Mouse (Mus musculus): Measurements from ENCODE around the gene Enpep.

DNA sequence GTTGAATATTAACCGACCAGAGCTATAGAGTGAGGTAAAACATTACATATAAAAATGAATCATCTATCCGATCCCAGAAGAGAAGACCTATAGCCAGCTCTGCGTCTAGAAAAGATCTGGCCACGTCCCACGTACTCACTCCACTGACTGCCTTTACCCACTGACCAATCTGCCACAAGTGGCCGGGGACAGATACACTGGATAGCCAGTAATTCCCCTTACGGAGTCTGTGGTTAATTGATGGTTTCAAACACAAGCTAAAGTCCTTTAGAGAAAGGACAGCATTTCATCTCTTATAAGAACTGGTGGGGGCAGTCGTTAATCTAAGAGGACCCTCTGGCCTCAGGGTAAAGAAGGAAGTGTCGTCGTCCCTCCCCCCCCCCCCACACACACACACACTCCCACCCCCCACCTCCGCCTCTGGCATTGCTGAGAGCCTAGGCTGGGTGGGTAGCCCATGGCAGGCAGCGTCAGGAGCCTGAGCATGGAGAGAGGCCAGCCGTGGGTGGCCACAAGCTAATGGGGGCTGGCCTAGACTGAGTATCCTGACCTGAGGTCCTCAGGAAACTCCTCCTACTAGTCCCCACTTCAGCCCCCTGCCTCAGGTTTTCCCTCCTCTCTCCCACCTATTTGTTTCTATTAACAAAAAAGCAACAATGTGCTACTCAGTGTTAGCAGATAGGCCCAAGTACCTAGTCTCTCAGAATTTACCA lies 106.8 kb downstream of the Enpep start:
- TF ChIP-seq HCFC1 (IDR thresholded peaks at IDR 0.05; ENCODE audit: borderline replicate concordance, insufficient read depth, low read length) (no peak), CHD2 (IDR thresholded peaks at IDR 0.05; ENCODE audit: low read depth, low read length) (no peak), ZC3H11A (IDR thresholded peaks at IDR 0.05; ENCODE audit: borderline replicate concordance, low read depth, low read length) (no peak)
